Mouse (Mus musculus): ENCODE measurements around the gene Gpr180.

- TF ChIP-seq CTCF (IDR thresholded peaks at IDR 0.05; ENCODE audit: borderline replicate concordance, extremely low read depth, insufficient read depth, insufficient read length) (no peak), POLR2A (IDR thresholded peaks at IDR 0.05; ENCODE audit: borderline replicate concordance, extremely low read depth, insufficient read depth, insufficient read length, poor library complexity, severe bottlenecking) (no peak)
Observed at GRCm38 (mm10) chr14:118152294-118152651, 15.3 kb downstream of the Gpr180 start.

Measured in brain, embryonic 14.5 days (tissue).